Mouse (Mus musculus) liver, embryonic 16.5 days (tissue): ENCODE measurements around the gene Sost. TPM values are rescaled to one million over a fixed set of nuclear protein-coding genes. Genes with fewer than 3 reads are reported as not detected.
"Not testable (repeated sequence)": the region's sequence is repeated elsewhere in the genome, so short reads cannot be mapped to it uniquely, and the experiment has no call there.

Experiments
- ATAC-seq: fragments of 200-750 bp; cut with Nextera tagmentation; 2 replicates; pipeline ENCODE4 v1.8.0; 2017; ENCODE audit warnings: low read depth, mild to moderate bottlenecking, moderate number of reproducible peaks, moderate library complexity
- H3K27ac ChIP-seq: fragments of 300-500 bp; sonication (generic); 2 replicates; pipeline ENCODE4 v1.5.1; 2014; ENCODE audit warnings: mild to moderate bottlenecking, low read length
- H3K27me3 ChIP-seq: fragments of 300-500 bp; sonication (generic); 2 replicates; pipeline ENCODE4 v1.6.1; 2014; ENCODE audit warnings: low read depth, low read length, mixed read lengths; ENCODE audit not compliant: control insufficient read depth, insufficient read depth
- H3K36me3 ChIP-seq: fragments of 300-500 bp; sonication (generic); 2 replicates; pipeline ENCODE4 v1.6.1; 2014; ENCODE audit warnings: mild to moderate bottlenecking; ENCODE audit not compliant: control insufficient read depth, insufficient read depth
- H3K4me1 ChIP-seq: fragments of 300-500 bp; sonication (generic); 2 replicates; pipeline ENCODE4 v1.6.1; 2014; ENCODE audit warnings: low read depth, low read length, mixed read lengths; ENCODE audit not compliant: control insufficient read depth
- H3K4me2 ChIP-seq: fragments of 300-500 bp; sonication (generic); 2 replicates; pipeline ENCODE4 v1.6.1; 2014; ENCODE audit warnings: low read depth, low read length, mixed read lengths
- H3K4me3 ChIP-seq: fragments of 300-500 bp; sonication (generic); 2 replicates; pipeline ENCODE4 v1.5.1; 2014; ENCODE audit warnings: low read depth, mild to moderate bottlenecking, low read length
- H3K9ac ChIP-seq: fragments of 300-500 bp; sonication (generic); 2 replicates; pipeline ENCODE4 v1.6.1; 2014; ENCODE audit warnings: low read depth, low read length
- H3K9me3 ChIP-seq: fragments of 300-500 bp; sonication (generic); replicated peaks from 2 replicates; pipeline ENCODE4 v1.6.1; 2016; ENCODE audit warnings: low read length; ENCODE audit not compliant: control insufficient read depth
- WGBS: fragments of 180-500 bp; shearing (Covaris S2); extraction: QIAGEN DNeasy Blood & Tissue Kit; methylation state at CpG from one replicate; pipeline ENCODE4 v1.1.7; 2014; ENCODE audit not compliant: insufficient replicate concordance; 5-methylcytosine and 5-hydroxymethylcytosine counted together
- polyA plus RNA-seq: library from polyadenylated mRNA; unstranded; fragments of >200 nt; fragmentation: Nextera tagmentation; extraction: Ambion mirVana; gene quantifications from 2 replicates; pipeline ENCODE4 v1.2.1, GENCODE M21; 2015

The Sost gene
- polyA plus RNA-seq, 1 experiment from 2014 or later = not detected

DNA sequence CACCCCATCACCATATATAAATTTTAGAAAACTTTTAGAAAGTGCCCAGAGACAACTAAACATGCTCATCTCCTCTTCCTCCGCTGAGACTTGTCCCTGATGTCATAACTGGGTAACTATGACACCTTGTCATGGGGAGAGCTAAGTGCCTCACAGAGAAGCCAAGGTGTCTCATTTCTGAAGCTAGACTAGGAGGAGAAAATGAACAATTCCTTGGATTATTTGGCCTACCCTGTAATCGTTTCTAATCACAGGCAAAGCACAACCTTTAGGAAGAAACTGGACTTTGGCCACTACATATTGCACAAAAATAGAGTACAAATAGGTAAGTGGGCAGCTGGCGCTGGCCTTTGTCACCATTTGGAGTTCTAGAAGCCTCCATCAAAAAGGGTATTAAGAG is 20.1 kb upstream of the Sost start, which contains the start of gene Dusp3:
Gene Dusp3 (minus strand): TSS at position 101 of the 400 bp plus-strand sequence.
- Histone ChIP-seq H3K9me3 (no peaks in the 10 kb centered on the region), H3K4me2 (no peak within 1 kb of the TSS), H3K27ac (no peak within 1 kb of the TSS), H3K36me3 (no peaks in the 10 kb centered on the region), H3K27me3 (peaks cover 20% of the 10 kb centered on the region), H3K9ac (no peak within 1 kb of the TSS), H3K4me1 (peaks cover 20% of the 10 kb centered on the region), H3K4me3 (no peak within 1 kb of the TSS)
- 56% methylated on average over 3 of the region's 3 CpGs for WGBS
- ATAC-seq = no peak

DNA sequence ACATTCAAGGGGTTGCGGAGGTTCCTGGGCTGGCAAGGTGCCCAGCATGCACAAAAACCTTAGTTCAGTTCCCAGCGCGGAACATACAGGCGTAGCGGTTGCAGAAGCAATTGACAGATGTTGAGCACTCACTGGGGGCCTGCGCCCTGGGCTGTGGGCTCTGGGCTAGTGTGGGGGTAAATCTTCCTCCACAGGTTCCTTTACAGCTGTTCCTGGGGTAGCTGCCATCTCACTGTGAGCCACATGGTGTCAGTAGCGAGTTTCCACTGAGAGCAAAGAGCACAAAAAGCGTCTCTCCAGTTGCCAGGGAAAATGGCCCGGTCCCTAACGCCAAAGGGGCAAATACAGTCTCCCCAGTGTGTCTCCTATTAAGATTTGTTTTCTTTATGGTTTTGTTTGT is 19.2 kb upstream of the Sost start:
- H3K4me3 ChIP-seq = no peak overlapping the region
- no peak for ATAC-seq
- no peak overlapping the region for H3K27ac ChIP-seq
- H3K9me3 ChIP-seq = no peaks in the 10 kb centered on the region
- 10% methylated on average over 10 of the region's 10 CpGs for WGBS
- peaks cover 20% of the 10 kb centered on the region for H3K4me1 ChIP-seq
- H3K27me3 ChIP-seq = peaks cover 20% of the 10 kb centered on the region
- H3K9ac ChIP-seq = no peak overlapping the region
- H3K4me2 ChIP-seq = no peak overlapping the region
- no peaks in the 10 kb centered on the region for H3K36me3 ChIP-seq

DNA sequence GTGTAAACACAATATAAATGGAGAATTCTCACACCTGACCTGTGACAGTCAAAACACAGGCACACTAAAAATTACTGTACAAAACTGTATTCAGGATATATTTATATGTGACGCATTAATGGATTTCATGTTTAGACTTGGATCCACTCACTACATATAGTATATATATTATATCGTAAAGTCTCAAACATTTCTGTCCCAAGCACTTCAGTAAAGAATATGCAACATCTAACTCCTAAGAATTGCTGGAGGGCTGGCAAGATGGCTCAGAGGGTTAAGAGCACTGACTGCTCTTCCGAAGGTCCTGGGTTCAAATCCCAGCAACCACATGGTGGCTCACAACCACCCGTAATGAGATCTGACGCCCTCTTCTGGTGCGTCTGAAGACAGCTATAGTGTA is 18.6 kb upstream of the Sost start:
- H3K4me3 ChIP-seq, H3K4me2 ChIP-seq, H3K27ac ChIP-seq, H3K9me3 ChIP-seq, H3K9ac ChIP-seq, ATAC-seq, H3K36me3 ChIP-seq: not testable (repeated sequence)
- Histone ChIP-seq H3K4me1 (peaks cover 20% of the 10 kb centered on the region), H3K27me3 (peaks cover 20% of the 10 kb centered on the region)
- WGBS = 57% methylated on average over 6 of the region's 6 CpGs

DNA sequence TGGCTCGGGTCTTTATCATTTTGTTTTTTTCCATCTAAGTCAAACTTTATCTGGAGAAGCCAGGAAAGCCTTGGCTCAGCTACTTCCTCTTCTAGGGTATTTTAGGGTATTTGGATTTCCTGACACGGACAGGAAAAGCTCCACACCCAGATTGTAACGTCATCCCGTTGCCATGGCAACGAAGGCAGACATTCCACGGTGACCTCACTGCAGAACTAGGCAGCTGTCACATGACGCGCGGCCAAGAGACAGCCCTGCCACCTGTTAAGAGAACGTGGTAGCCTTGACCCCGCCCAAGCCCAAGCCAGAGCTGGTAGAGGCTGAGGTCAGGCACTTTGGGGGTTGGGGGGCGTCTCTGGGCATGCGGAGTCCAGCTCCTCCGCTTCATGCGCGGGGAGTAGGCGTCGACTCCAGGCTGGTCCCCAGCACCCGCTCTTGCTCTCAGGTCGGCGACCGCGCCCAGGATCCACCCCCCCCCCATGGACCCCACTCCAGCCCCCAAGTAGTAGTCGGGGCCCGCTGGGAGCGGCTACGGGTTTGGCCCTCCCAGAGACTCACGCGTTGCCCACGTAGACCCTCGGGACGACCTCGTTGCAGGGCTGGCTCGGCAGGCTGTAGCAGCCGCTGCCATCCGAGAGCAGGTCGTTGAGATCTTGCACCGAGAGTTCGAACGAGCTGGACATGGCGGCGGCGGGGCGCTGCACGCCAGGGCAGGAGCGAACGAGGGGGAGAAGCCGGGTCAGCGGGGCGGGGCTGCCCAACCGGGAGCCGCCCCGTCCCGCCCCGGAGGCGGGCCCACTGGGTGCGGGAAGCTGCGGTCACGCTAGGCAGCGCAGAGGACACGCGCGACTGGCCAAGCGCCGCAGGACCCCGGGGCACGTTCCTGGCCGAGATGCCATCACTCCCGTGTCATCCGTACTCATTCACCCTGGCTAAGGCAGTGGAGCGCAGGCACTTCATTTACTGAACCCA is 17.5 kb upstream of the Sost start, which contains the start of gene Cfap97d1:
Gene Cfap97d1 (plus strand): TSS at position 226 of the 972 bp plus-strand sequence.
- H3K4me1 ChIP-seq = peaks cover 20% of the 10 kb centered on the region
- no peaks in the 10 kb centered on the region for H3K36me3 ChIP-seq
- ATAC-seq = peak; percentile 86
- H3K4me2 ChIP-seq = peak within 1 kb of the TSS; percentile 91
- H3K27me3 ChIP-seq = peaks cover 20% of the 10 kb centered on the region
- H3K9me3 ChIP-seq = no peaks in the 10 kb centered on the region
- H3K27ac ChIP-seq = peak within 1 kb of the TSS; percentile 69
- WGBS = under 1% methylated on average over 71 of the region's 71 CpGs
- peak within 1 kb of the TSS; percentile 63 for H3K9ac ChIP-seq
- peak within 1 kb of the TSS; percentile 65 for H3K4me3 ChIP-seq

DNA sequence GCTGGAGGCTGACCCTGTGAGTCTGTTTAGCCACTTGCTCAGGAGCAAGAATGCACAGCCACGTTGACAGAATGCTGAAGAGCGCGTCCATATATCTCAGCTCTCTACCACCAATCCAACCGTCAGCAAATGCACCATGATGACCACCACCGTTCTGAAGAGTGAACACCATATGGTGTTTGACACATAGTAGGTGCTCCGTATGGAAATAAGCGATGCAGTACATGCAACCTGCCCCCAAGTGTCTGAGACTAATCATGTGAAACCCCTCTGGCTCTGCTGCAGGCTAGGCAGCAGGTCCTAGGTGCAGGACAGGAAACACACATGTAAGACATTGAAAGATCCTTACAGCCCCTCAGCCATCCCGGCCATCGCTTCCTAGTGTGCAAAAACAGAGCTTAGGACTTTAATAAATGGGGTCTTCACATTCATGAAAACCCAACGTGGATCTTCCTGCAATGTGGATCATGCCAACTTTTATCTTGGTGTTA is 16.7 kb upstream of the Sost start:
- 35% methylated on average over 10 of the region's 10 CpGs for WGBS
- Histone ChIP-seq H3K4me1 (peaks cover 20% of the 10 kb centered on the region), H3K4me2 (peak overlapping the region; percentile 91; the same call in 1 of the 2 replicates), H3K9me3 (no peaks in the 10 kb centered on the region), H3K4me3 (no peak overlapping the region), H3K27ac (peak overlapping the region; percentile 51; the same call in 1 of the 2 replicates), H3K36me3 (no peaks in the 10 kb centered on the region), H3K9ac (no peak overlapping the region), H3K27me3 (peaks cover 20% of the 10 kb centered on the region)
- ATAC-seq = no peak

DNA sequence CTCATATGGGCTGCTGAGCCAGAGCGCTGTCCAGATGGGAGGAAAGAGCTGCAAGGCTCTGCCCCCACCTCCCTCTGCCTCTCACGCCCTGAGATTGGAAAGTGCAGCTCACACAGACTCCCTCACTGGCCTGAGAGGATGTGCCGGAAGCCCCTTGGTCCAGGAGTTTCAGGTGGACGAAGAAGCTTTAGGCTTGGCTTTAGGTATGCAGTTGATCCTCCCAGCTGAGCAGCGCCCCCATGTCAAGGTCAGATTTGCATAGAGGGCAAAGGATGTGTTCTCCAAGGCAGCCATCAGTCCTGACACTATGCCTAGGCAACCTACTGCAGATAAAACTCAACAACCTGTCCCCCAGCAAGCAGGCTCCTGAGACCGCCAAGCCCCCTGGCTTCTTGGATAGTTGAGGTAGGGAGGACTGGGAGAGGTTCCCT is 16.2 kb upstream of the Sost start:
- Histone ChIP-seq H3K9ac (no peak overlapping the region), H3K27ac (no peak overlapping the region), H3K4me2 (peak overlapping the region; percentile 27; the same call in 1 of the 2 replicates), H3K4me1 (peaks cover 20% of the 10 kb centered on the region), H3K27me3 (peaks cover 20% of the 10 kb centered on the region), H3K9me3 (no peaks in the 10 kb centered on the region), H3K36me3 (no peaks in the 10 kb centered on the region), H3K4me3 (no peak overlapping the region)
- no peak for ATAC-seq
- 44% methylated on average over 6 of the region's 6 CpGs for WGBS

DNA sequence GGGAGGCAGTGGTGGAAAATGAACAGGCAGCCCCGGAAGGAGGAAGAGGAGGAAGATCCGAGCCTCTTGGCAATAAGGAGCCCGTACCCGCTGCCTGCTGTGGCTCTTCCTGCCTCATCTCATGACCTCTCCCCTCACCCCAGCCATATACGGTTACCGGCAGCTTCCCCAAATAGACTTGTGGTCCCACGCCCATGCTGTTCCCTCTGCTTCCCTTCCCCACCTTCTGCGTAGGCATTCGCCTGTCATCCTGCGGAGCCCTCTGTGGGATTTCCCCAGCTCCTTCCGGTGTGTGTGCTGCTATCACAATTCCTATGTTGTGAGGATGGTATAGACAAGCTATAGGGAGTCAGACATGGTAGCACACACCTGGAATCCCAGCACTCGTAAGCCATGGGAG is 15.0 kb upstream of the Sost start:
- WGBS = 20% methylated on average over 12 of the region's 12 CpGs
- Histone ChIP-seq H3K9ac (no peak overlapping the region), H3K4me2 (no peak overlapping the region), H3K27ac (no peak overlapping the region), H3K4me1 (peaks cover 20% of the 10 kb centered on the region), H3K9me3 (no peaks in the 10 kb centered on the region), H3K4me3 (no peak overlapping the region), H3K27me3 (peaks cover 20% of the 10 kb centered on the region), H3K36me3 (no peaks in the 10 kb centered on the region)
- ATAC-seq = no peak

DNA sequence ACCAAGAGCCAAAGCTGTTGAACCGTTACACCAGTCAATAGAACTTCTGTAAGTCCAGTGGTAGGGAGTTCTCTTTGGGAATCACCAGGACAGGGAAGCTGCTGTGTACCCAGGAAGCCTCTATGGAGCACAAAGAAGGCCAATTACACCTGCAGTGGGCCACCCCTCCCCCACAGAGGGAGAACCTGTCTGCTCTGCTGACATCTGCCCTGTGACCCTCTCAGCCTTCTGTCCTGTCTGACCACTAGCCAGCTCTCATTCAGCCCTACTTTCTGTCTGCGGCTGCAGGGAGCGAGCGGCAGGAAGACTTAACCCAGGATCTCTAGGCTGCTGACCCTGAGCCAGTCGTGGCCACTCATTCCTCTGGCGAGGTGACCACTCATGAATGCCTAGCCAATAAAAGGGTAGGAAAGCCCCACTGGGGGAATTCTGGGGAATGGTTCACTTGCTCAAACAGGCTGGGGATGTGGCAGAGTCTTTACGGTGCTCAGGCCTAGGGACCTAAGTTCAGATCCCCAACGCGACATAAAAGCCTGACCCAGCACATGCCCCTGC is 13.9 kb upstream of the Sost start:
- ATAC-seq = no peak
- H3K27ac ChIP-seq = no peak overlapping the region
- 78% methylated on average over 9 of the region's 9 CpGs for WGBS
- H3K36me3 ChIP-seq = no peaks in the 10 kb centered on the region
- no peaks in the 10 kb centered on the region for H3K9me3 ChIP-seq
- peaks cover 14% of the 10 kb centered on the region for H3K4me1 ChIP-seq
- no peak overlapping the region for H3K4me2 ChIP-seq
- peaks cover 15% of the 10 kb centered on the region for H3K27me3 ChIP-seq
- H3K9ac ChIP-seq = no peak overlapping the region
- H3K4me3 ChIP-seq = no peak overlapping the region

DNA sequence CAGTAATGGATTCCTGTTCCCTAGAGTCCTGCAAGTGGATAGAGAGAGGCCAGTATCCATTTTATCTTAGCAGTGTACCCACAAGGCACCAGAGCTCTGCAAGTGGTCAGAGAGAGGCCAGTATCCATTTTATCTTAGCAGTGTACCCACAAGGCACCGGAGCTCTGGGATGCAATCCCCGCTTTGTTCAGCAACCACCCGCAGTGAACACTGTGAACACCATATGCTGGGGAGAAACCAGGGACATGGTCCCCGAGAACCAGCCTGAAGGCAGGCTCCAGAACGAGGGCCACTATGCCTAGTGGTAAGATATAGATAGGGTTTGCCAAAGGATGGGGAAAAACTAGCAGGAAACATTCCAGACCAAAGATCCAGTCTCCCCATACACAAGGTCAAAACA is 12.3 kb upstream of the Sost start:
- 65% methylated on average over 5 of the region's 5 CpGs for WGBS

More for the DNA sequence above, 12.3 kb upstream of the Sost start:
- no peaks in the 10 kb centered on the region for H3K36me3 ChIP-seq
- no peak overlapping the region for H3K4me2 ChIP-seq
- no peaks in the 10 kb centered on the region for H3K9me3 ChIP-seq
- ATAC-seq = no peak
- H3K9ac ChIP-seq = no peak overlapping the region
- peaks cover 5% of the 10 kb centered on the region for H3K4me1 ChIP-seq
- H3K27me3 ChIP-seq = peaks cover 5% of the 10 kb centered on the region
- H3K27ac ChIP-seq = no peak overlapping the region
- no peak overlapping the region for H3K4me3 ChIP-seq
